Mouse (Mus musculus): ENCODE measurements around the gene Osbp. TPM values are rescaled to one million over a fixed set of nuclear protein-coding genes. Genes with fewer than 3 reads are reported as not detected.
A peak's percentile ranks its signal among the peaks of the same experiment; 100 is the strongest.

Osbp gene
- total and polyA plus RNA-seq, 2 experiments from 2014 or later: 5.1 to 43.2 TPM

- Histone ChIP-seq H3K27me3 (ENCODE audit: control insufficient read depth, insufficient read depth, low read length) (no peaks in the 10 kb centered on the region), H3K4me1 (ENCODE audit: control insufficient read depth, insufficient read depth) (no peaks in the 10 kb centered on the region), H3K9ac (replicated peaks; ENCODE audit: low read depth, low read length) (no peak within 1 kb of the TSS), H3K27ac (ENCODE audit: low read depth) (no peak within 1 kb of the TSS), H3K9me3 (replicated peaks; ENCODE audit: control insufficient read depth, low read length) (no peaks in the 10 kb centered on the region), H3K36me3 (replicated peaks; ENCODE audit: control insufficient read depth, insufficient read depth, low read length) (no peaks in the 10 kb centered on the region), H3K4me2 (ENCODE audit: low read depth, low read length) (no peak within 1 kb of the TSS), H3K4me3 (ENCODE audit: low read depth, low read length) (no peak within 1 kb of the TSS)
- no peak for ATAC-seq (ENCODE audit: insufficient read depth, low read depth)
- WGBS: 53% methylated on average over 2 of the region's 2 CpGs
- TF ChIP-seq EP300 (IDR thresholded peaks at IDR 0.05; ENCODE audit: low read depth) (no peak), CTCF (IDR thresholded peaks at IDR 0.05; ENCODE audit: low read depth) (no peak)
- DNase-seq (ENCODE audit: low spot score): no peak
Observed at GRCm38 (mm10) chr19:12041217-12041616, 75.5 kb downstream of the Osbp start, which contains the start of gene Olfr1423. Gene Olfr1423 (minus strand): TSS chr19:12041317.

- no peak overlapping the region for H3K9ac ChIP-seq (replicated peaks; ENCODE audit: low read depth, low read length)
- H3K27me3 ChIP-seq (ENCODE audit: control insufficient read depth, insufficient read depth, low read length): no peaks in the 10 kb centered on the region
- no peaks in the 10 kb centered on the region for H3K36me3 ChIP-seq (replicated peaks; ENCODE audit: control insufficient read depth, insufficient read depth, low read length)
- H3K27ac ChIP-seq (ENCODE audit: low read depth): no peak overlapping the region
- WGBS: 80% methylated on average over 5 of the region's 5 CpGs
- H3K4me2 ChIP-seq (ENCODE audit: low read depth, low read length): no peak overlapping the region
- ATAC-seq (ENCODE audit: insufficient read depth, low read depth) (no peak), DNase-seq (ENCODE audit: low spot score) (no peak)
- H3K4me3 ChIP-seq (ENCODE audit: low read depth, low read length): no peak overlapping the region
- TF ChIP-seq EP300 (IDR thresholded peaks at IDR 0.05; ENCODE audit: low read depth): no peak
- TF ChIP-seq CTCF (IDR thresholded peaks at IDR 0.05; ENCODE audit: low read depth): no peak
- H3K9me3 ChIP-seq (replicated peaks; ENCODE audit: control insufficient read depth, low read length): no peaks in the 10 kb centered on the region
- no peaks in the 10 kb centered on the region for H3K4me1 ChIP-seq (ENCODE audit: control insufficient read depth, insufficient read depth)
Observed at GRCm38 (mm10) chr19:12043163-12043562, 77.4 kb downstream of the Osbp start.

Small RNAs within 50 kb of the gene (microRNA-seq; reads per million reads assigned to microRNA genes)
- 6.6 reads per million, percentile 25 among the genes with 10 or more reads in this experiment for gene Mir6994

Other genes starting within 250 kb of the Osbp start
- not detected in 2 replicates for gene Gif, start 218.4 kb upstream of the Osbp start, total RNA-seq (2014; rRNA removed; ENCODE audit: low replicate concordance)
- gene Gif, start 218.4 kb upstream of the Osbp start, polyA plus RNA-seq (2015; fragmentation: Nextera tagmentation; extraction: Ambion mirVana): not detected in 2 replicates
- gene Mrpl16, start 195.6 kb upstream of the Osbp start, total RNA-seq (2014; rRNA removed; ENCODE audit: low replicate concordance): 32.2 and 49.9 TPM in 2 replicates
- gene Mrpl16, start 195.6 kb upstream of the Osbp start, polyA plus RNA-seq (2015; fragmentation: Nextera tagmentation; extraction: Ambion mirVana): 97.6 and 99.1 TPM in 2 replicates
- gene Stx3, start 146.5 kb upstream of the Osbp start, total RNA-seq (2014; rRNA removed; ENCODE audit: low replicate concordance): 8.0 and 10.6 TPM in 2 replicates
- 6.0 and 6.3 TPM in 2 replicates for gene Stx3, start 146.5 kb upstream of the Osbp start, polyA plus RNA-seq (2015; fragmentation: Nextera tagmentation; extraction: Ambion mirVana)
- not detected in 2 replicates for gene Olfr1417, start 126.7 kb upstream of the Osbp start, total RNA-seq (2014; rRNA removed; ENCODE audit: low replicate concordance)
- not detected in 2 replicates for gene Olfr1417, start 126.7 kb upstream of the Osbp start, polyA plus RNA-seq (2015; fragmentation: Nextera tagmentation; extraction: Ambion mirVana)
- gene Olfr1418, start 104.9 kb upstream of the Osbp start, total RNA-seq (2014; rRNA removed; ENCODE audit: low replicate concordance): not detected in 2 replicates
- gene Olfr1418, start 104.9 kb upstream of the Osbp start, polyA plus RNA-seq (2015; fragmentation: Nextera tagmentation; extraction: Ambion mirVana): not detected in 2 replicates
- gene Olfr1419, start 90.8 kb upstream of the Osbp start, total RNA-seq (2014; rRNA removed; ENCODE audit: low replicate concordance): not detected in 2 replicates
- gene Olfr1419, start 90.8 kb upstream of the Osbp start, polyA plus RNA-seq (2015; fragmentation: Nextera tagmentation; extraction: Ambion mirVana): not detected in 2 replicates
- not detected in 2 replicates for gene Olfr1420, start 79.4 kb upstream of the Osbp start, total RNA-seq (2014; rRNA removed; ENCODE audit: low replicate concordance)
- 0.11 TPM in 1 of 2 replicates, not detected in the other for gene Olfr1420, start 79.4 kb upstream of the Osbp start, polyA plus RNA-seq (2015; fragmentation: Nextera tagmentation; extraction: Ambion mirVana)
- 12.9 and 14.7 TPM in 2 replicates for gene Patl1, start 53.5 kb upstream of the Osbp start, total RNA-seq (2014; rRNA removed; ENCODE audit: low replicate concordance)
- gene Patl1, start 53.5 kb upstream of the Osbp start, polyA plus RNA-seq (2015; fragmentation: Nextera tagmentation; extraction: Ambion mirVana): 10.0 and 11.5 TPM in 2 replicates
- not detected in 2 replicates for gene Olfr1423, start 75.4 kb downstream of the Osbp start, total RNA-seq (2014; rRNA removed; ENCODE audit: low replicate concordance)
- gene Olfr1423, start 75.4 kb downstream of the Osbp start, polyA plus RNA-seq (2015; fragmentation: Nextera tagmentation; extraction: Ambion mirVana): not detected in 2 replicates
- gene Olfr1424, start 96.7 kb downstream of the Osbp start, total RNA-seq (2014; rRNA removed; ENCODE audit: low replicate concordance): not detected in 2 replicates
- gene Olfr1424, start 96.7 kb downstream of the Osbp start, polyA plus RNA-seq (2015; fragmentation: Nextera tagmentation; extraction: Ambion mirVana): not detected in 2 replicates
- gene Olfr1425, start 111.8 kb downstream of the Osbp start, total RNA-seq (2014; rRNA removed; ENCODE audit: low replicate concordance): not detected in 2 replicates
- not detected in 2 replicates for gene Olfr1425, start 111.8 kb downstream of the Osbp start, polyA plus RNA-seq (2015; fragmentation: Nextera tagmentation; extraction: Ambion mirVana)
- gene Olfr1426, start 126.1 kb downstream of the Osbp start, total RNA-seq (2014; rRNA removed; ENCODE audit: low replicate concordance): not detected in 2 replicates
- gene Olfr1426, start 126.1 kb downstream of the Osbp start, polyA plus RNA-seq (2015; fragmentation: Nextera tagmentation; extraction: Ambion mirVana): not detected in 2 replicates
- not detected in 2 replicates for gene Olfr1427, start 137.4 kb downstream of the Osbp start, total RNA-seq (2014; rRNA removed; ENCODE audit: low replicate concordance)
- gene Olfr1427, start 137.4 kb downstream of the Osbp start, polyA plus RNA-seq (2015; fragmentation: Nextera tagmentation; extraction: Ambion mirVana): not detected in 2 replicates
- not detected in 2 replicates for gene Olfr1428, start 150.0 kb downstream of the Osbp start, total RNA-seq (2014; rRNA removed; ENCODE audit: low replicate concordance)
- gene Olfr1428, start 150.0 kb downstream of the Osbp start, polyA plus RNA-seq (2015; fragmentation: Nextera tagmentation; extraction: Ambion mirVana): not detected in 2 replicates
- gene Olfr76, start 157.3 kb downstream of the Osbp start, total RNA-seq (2014; rRNA removed; ENCODE audit: low replicate concordance): not detected in 2 replicates
- gene Olfr76, start 157.3 kb downstream of the Osbp start, polyA plus RNA-seq (2015; fragmentation: Nextera tagmentation; extraction: Ambion mirVana): not detected in 2 replicates
- gene Olfr1555-ps1, start 204.2 kb downstream of the Osbp start, total RNA-seq (2014; rRNA removed; ENCODE audit: low replicate concordance): not detected in 2 replicates
- not detected in 2 replicates for gene Olfr1555-ps1, start 204.2 kb downstream of the Osbp start, polyA plus RNA-seq (2015; fragmentation: Nextera tagmentation; extraction: Ambion mirVana)
- not detected in 2 replicates for gene Olfr1431, start 234.7 kb downstream of the Osbp start, total RNA-seq (2014; rRNA removed; ENCODE audit: low replicate concordance)
- not detected in 2 replicates for gene Olfr1431, start 234.7 kb downstream of the Osbp start, polyA plus RNA-seq (2015; fragmentation: Nextera tagmentation; extraction: Ambion mirVana)